Mouse (Mus musculus): ENCODE measurements around the gene Tmem86a. TPM values are rescaled to one million over a fixed set of nuclear protein-coding genes. Genes with fewer than 3 reads are reported as not detected.

Tmem86a gene
- total and polyA plus RNA-seq, 3 experiments: 20.0 to 45.5 (median 25.0) TPM

GRCm38 (mm10) chr7:47102970-47103369 is 52.6 kb downstream of the Tmem86a start:
- WGBS: 44% methylated on average over 2 of the region's 2 CpGs
- Histone ChIP-seq H3K79me2 (replicated peaks; ENCODE audit: control insufficient read depth, insufficient read depth, low read length) (no peaks in the 10 kb centered on the region), H3K36me3 (ENCODE audit: control insufficient read depth, insufficient read depth, low read length) (no peaks in the 10 kb centered on the region), H3K4me3 (no peak overlapping the region), H3K27ac (no peak overlapping the region), H3K9ac (ENCODE audit: low read depth, low read length) (no peak overlapping the region), H3K27me3 (ENCODE audit: control insufficient read depth, insufficient read depth, low read length) (no peaks in the 10 kb centered on the region), H3K4me1 (ENCODE audit: control insufficient read depth, insufficient read depth, low read length) (no peaks in the 10 kb centered on the region)
- intact Hi-C loops (cut with DNase I): no loop called here
- DNase-seq: no peak
- TF ChIP-seq EP300 (IDR thresholded peaks at IDR 0.05; ENCODE audit: insufficient read depth, low read depth, low read length) (no peak), CTCF (IDR thresholded peaks at IDR 0.05) (no peak), POLR2A (IDR thresholded peaks at IDR 0.05; ENCODE audit: insufficient read depth, low read depth, low read length) (no peak)

- Histone ChIP-seq H3K4me1 (ENCODE audit: control insufficient read depth, insufficient read depth, low read length) (no peaks in the 10 kb centered on the region), H3K27ac (no peak overlapping the region), H3K27me3 (ENCODE audit: control insufficient read depth, insufficient read depth, low read length) (no peaks in the 10 kb centered on the region), H3K4me3 (no peak overlapping the region), H3K9ac (ENCODE audit: low read depth, low read length) (no peak overlapping the region), H3K79me2 (replicated peaks; ENCODE audit: control insufficient read depth, insufficient read depth, low read length) (no peaks in the 10 kb centered on the region), H3K36me3 (ENCODE audit: control insufficient read depth, insufficient read depth, low read length) (no peaks in the 10 kb centered on the region)
- TF ChIP-seq EP300 (IDR thresholded peaks at IDR 0.05; ENCODE audit: insufficient read depth, low read depth, low read length) (no peak), CTCF (IDR thresholded peaks at IDR 0.05) (no peak), POLR2A (IDR thresholded peaks at IDR 0.05; ENCODE audit: insufficient read depth, low read depth, low read length) (no peak)
- WGBS: 47% methylated on average over 1 of the region's 1 CpGs
- intact Hi-C loops (cut with DNase I): no loop called here
- DNase-seq: peak in 1 of 2 experiments; percentile 21
Observed at GRCm38 (mm10) chr7:47103671-47104414, 53.4 kb downstream of the Tmem86a start.

Small RNA genes lying within 50 kb of the gene (microRNA-seq; reads per million reads assigned to microRNA genes)
- gene Mir7056: 0 reads per million in 2 experiments

Other genes with a start within 250 kb of the Tmem86a start
- gene Ldha, start 209.1 kb upstream of the Tmem86a start, total RNA-seq (2021): 100 to 1,000 TPM; 738 to 741 TPM
- gene Ldha, start 209.1 kb upstream of the Tmem86a start, polyA plus RNA-seq (2012; rRNA removed): 674 and 1,134 TPM in 2 replicates
- gene Ldhc, start 189.4 kb upstream of the Tmem86a start, total RNA-seq (2021): not detected
- 1.1 and 2.3 TPM in 2 replicates for gene Ldhc, start 189.4 kb upstream of the Tmem86a start, polyA plus RNA-seq (2012; rRNA removed)
- gene Tsg101, start 130.6 kb upstream of the Tmem86a start, total RNA-seq (2021): 10 to 100 TPM; 56.5 to 62.5 TPM
- 64.3 and 97.0 TPM in 2 replicates for gene Tsg101, start 130.6 kb upstream of the Tmem86a start, polyA plus RNA-seq (2012; rRNA removed)
- 10 to 100 TPM in 1 of 2 experiments, 1 to 10 TPM in 1; 9.0 to 10.3 TPM for gene Uevld, start 92.1 kb upstream of the Tmem86a start, total RNA-seq (2021)
- 2.9 and 5.0 TPM in 2 replicates for gene Uevld, start 92.1 kb upstream of the Tmem86a start, polyA plus RNA-seq (2012; rRNA removed)
- gene Gm9999, start 67.0 kb upstream of the Tmem86a start, total RNA-seq (2021): not detected
- 1.1 TPM in 1 of 2 replicates, not detected in the other for gene Gm9999, start 67.0 kb upstream of the Tmem86a start, polyA plus RNA-seq (2012; rRNA removed)
- gene Spty2d1, start 42.2 kb upstream of the Tmem86a start, total RNA-seq (2021): 1 to 10 TPM; 6.9 to 8.5 TPM
- 2.7 and 4.3 TPM in 2 replicates for gene Spty2d1, start 42.2 kb upstream of the Tmem86a start, polyA plus RNA-seq (2012; rRNA removed)
- not detected for gene Ptpn5, start 83.1 kb downstream of the Tmem86a start, total RNA-seq (2021)
- gene Ptpn5, start 83.1 kb downstream of the Tmem86a start, polyA plus RNA-seq (2012; rRNA removed): not detected in 2 replicates
- not detected for gene Mrgpra6, start 154.3 kb downstream of the Tmem86a start, total RNA-seq (2021)
- 0.18 TPM in 1 of 2 replicates, not detected in the other for gene Mrgpra6, start 154.3 kb downstream of the Tmem86a start, polyA plus RNA-seq (2012; rRNA removed)
- not detected for gene Mrgpra9, start 202.2 kb downstream of the Tmem86a start, total RNA-seq (2021)
- not detected in 2 replicates for gene Mrgpra9, start 202.2 kb downstream of the Tmem86a start, polyA plus RNA-seq (2012; rRNA removed)

Measured in heart, adult 2 months (tissue).